Mouse (Mus musculus) cerebellum, postnatal 14 days (tissue): Measurements from ENCODE around the gene Trim38.

ENCODE experiments used
- DNase-seq, 2 experiments: peaks; one replicate each; pipeline ENCODE4 v3.0.0; 2021; ENCODE audit warnings: mixed read lengths in 2 of 2

The Trim38 gene

DNA sequence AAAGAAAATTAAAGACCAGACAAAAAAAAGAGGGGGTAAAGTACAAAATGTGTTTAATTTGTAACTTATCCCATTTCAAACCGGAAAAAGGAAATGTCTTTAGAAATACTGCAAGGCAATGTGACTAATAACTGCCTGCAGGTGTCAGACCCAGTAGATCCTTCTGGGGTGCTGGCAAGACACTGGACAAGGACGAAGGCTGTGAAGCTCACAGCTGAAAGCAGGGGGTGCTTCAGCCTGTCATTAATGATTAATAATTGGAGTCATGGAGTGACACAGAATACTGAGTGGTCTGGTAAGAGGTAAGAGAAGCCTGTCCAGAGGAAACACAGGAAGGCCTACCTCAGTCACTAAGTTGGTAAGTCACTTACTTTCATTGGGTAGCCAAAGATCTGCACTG lies 69.6 kb downstream of the Trim38 start, which contains the start of gene Slc17a3:
Gene Slc17a3, plus strand, starts transcription at position 127 of the 400 bp plus-strand sequence.
- no peak for DNase-seq
